Mouse (Mus musculus) lung, adult 2 months (tissue): ENCODE results near the gene Majin.

ENCODE experiments used
- CTCF ChIP-seq: fragments of 200-500 bp; IDR thresholded peaks from 2 replicates; pipeline ENCODE4 v1.5.1; 2011; ENCODE audit warnings: mild to moderate bottlenecking, low read length, control low read depth; ENCODE audit not compliant: insufficient read depth
- POLR2A ChIP-seq: fragments of 200-500 bp; IDR thresholded peaks from 2 replicates; pipeline ENCODE4 v1.6.1; 2011; ENCODE audit warnings: low read depth, mild to moderate bottlenecking, control low read depth, low read length, borderline replicate concordance; ENCODE audit errors: extremely low read depth

DNA sequence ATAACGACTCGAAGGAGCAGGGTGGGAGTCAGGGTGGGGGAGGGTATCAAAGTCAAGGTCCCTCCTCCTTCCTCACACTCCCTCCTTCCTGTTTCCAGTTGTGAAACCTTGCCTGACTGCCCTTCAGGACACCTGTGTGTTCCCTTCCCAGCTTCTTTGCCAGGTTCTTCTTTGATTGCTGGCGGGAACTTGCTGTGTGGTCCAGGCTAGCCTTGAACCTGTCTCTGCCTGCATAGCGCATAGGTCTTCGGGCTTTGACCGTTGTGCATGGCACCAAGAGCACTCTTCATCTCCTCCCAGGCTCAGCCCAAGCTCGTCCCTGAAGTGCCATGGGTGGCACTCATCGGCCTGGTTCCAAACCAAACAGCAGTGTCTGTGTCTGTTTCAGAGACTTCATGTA, 80.8 kb downstream of the Majin start:
- TF ChIP-seq CTCF (no peak), POLR2A (no peak)
